Mouse (Mus musculus) ES-E14 (cell line): ENCODE data around the gene Acyp2.

Source experiments
- CHD2 ChIP-seq: IDR thresholded peaks from 2 replicates; pipeline ENCODE4 v1.6.1; 2014; ENCODE audit warnings: mild to moderate bottlenecking, low read depth, low read length, inconsistent platforms
- HCFC1 ChIP-seq: IDR thresholded peaks from 2 replicates; pipeline ENCODE4 v1.6.1; 2012; ENCODE audit warnings: low read length, inconsistent platforms, borderline replicate concordance; ENCODE audit not compliant: insufficient read depth
- MAFK ChIP-seq: IDR thresholded peaks from 2 replicates; pipeline ENCODE4 v1.6.1; 2014; ENCODE audit warnings: mild to moderate bottlenecking, low read depth, low read length, inconsistent platforms; ENCODE audit not compliant: insufficient read depth
- ZC3H11A ChIP-seq: IDR thresholded peaks from 2 replicates; pipeline ENCODE4 v1.6.1; 2012; ENCODE audit warnings: low read depth, mild to moderate bottlenecking, inconsistent platforms, low read length, borderline replicate concordance
- ZNF384 ChIP-seq: IDR thresholded peaks from 2 replicates; pipeline ENCODE4 v1.6.1; 2012; ENCODE audit warnings: low read depth, low read length, inconsistent platforms

GRCm38 (mm10) chr11:30613916-30614546, 35.4 kb downstream of the Acyp2 start:
- TF ChIP-seq ZNF384 (no peak), MAFK (no peak), HCFC1 (no peak), CHD2 (no peak), ZC3H11A (no peak)
